Mouse (Mus musculus) monocyte, adult 2 months (primary cell): ENCODE data around the gene Ncapd2.

ENCODE experiments used
- DNase-seq, 2 experiments: peaks; one replicate each; pipeline ENCODE4 v3.0.0; 2022; ENCODE audit warnings: low spot score in 2 of 2, low read depth in 1 of 2

Gene Ncapd2

GRCm38 (mm10) chr6:125191332-125192015, at the start of gene Ncapd2, which contains the start of gene Mrpl51:
Gene Ncapd2, minus strand, starts transcription at chr6:125191701.
Gene Mrpl51, plus strand, starts transcription at chr6:125191801.
- DNase-seq, result peak; percentile 89

DNA sequence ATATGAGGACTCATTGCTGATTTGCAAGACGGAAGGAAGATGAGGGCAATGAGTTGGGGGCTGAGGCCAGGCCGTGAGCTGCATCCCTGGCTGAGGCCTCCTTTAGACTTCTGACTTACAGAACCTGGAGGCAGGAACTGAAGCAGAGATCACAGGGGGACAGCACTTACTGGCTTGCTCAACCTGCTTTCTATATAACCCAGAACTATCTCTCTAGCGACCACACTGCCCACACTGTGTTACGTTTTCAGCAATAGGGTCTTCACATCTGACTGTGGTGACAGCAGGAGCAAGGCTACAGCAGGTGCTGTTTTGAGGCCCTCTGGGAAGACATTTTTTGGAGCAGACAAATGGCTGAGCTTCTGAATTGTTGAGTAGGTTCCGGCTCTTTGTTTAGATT, 49.1 kb upstream of the Ncapd2 start:
- no peak for DNase-seq

DNA sequence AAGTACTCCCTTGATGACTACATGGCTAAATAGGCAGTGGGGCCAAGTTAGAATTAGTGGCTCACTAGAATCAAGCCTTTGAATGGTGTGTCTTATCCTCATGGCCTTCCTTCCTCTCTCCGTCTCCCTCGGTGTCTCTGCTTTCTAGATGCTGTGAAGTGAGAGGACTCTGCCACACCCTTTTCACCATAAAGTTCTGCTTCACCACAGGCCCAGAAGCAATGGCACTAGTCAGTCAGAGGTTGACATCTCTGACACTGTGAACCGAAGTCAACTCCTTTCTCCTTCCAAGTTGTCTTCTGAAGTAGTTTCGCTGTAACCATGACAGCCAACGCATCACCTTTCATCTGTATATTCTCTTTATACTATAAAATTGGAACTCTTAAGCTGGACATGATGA, 48.0 kb upstream of the Ncapd2 start:
- no peak for DNase-seq

- no peak for DNase-seq
Measured at GRCm38 (mm10) chr6:125238396-125238795, 46.9 kb upstream of the Ncapd2 start.

DNA sequence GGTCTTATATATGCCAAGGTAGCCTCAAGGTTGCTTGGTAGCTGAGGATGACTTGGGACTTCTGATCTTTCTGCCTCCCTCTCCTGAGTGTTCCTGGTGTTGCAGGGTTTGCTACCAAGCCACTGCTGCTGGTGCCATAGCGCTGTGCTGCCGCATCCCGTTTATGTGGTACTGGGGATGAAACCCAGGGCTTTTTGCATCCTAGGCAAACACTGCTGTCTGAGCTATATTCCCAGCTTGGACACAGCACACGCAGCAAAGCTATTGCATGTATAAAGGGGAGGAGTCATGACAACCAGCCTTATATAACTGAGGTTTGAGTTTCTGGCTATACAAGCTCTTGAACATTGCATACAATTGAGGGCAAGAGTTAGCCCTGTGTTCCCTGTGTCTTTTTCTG, 45.9 kb upstream of the Ncapd2 start:
- DNase-seq, result no peak

GRCm38 (mm10) chr6:125236782-125237181, 45.3 kb upstream of the Ncapd2 start, which contains the start of gene Cd27:
Gene Cd27, minus strand, starts transcription at chr6:125237010.
- no peak for DNase-seq

DNA sequence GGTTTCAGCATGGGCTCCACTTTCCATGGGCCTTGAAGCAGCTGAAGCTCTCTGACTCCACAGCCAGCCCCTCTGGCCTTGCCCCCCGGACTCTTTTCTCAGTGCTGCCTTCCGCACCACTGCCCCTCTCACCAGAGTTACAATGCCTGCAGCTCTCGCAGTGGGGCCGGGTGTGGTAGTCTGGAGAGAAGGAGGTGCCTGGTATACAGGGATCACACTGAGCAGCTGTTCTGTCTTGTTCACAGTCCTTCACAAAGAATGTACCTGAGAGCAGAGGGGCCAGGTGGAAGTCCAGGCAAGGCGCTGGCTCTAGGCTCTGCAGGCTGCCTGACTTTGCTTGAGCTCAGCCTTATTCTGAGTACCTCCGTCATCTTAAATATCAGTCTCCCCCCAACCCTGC, 44.8 kb upstream of the Ncapd2 start:
- DNase-seq, result no peak

DNA sequence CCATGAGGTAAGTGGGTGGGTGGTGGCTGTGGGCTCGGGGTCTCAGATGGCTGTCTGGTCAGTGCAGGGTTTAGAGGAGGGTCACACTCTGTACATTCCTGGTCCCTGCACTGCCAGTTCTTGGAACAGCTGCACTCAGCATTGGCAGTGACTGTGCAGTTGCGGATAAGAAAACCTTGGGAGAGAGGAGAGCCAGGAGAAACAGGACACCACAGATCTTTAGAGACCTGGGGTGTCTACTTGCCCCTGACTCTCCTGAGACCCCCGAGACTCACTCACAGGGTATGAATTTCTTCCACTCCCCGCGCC, 43.0 kb upstream of the Ncapd2 start:
- no peak for DNase-seq

DNA sequence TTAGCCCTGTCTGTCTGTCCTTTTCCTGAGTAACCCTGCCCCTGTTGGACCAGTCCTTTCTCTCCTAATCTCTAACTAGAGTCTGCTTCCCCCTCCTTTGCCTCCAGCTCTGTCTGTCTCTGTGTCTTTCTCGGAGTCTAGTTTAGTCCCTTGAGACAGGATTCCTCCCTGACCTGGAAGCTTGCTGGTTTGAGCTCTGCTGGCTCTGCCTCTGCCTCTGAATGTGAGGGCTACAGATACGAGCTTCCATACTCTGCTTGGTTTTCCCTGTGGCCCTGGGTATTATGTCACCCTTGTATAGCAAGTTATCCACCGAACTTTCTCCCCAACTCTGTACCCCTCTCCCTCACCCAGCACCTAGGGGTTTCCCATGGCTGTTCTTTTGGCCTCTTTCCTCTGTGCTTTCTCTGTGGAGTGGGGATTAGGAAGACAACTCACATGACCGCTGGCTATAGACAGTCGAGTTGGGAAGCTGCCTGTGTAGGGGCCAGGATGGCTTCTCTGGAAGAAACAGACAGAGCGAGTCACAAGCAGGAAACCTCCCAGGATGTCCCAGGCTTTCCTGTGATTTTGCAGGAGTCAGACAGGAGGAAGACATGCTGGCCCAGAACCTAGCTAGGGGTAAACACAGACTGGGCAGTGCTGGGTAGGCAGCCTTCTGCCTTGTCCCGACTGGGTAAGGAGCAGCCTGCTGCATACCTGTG, 42.5 kb upstream of the Ncapd2 start:
- no peak for DNase-seq

GRCm38 (mm10) chr6:125232516-125232915, 41.0 kb upstream of the Ncapd2 start:
- DNase-seq, result no peak

- no peak for DNase-seq
Measured at GRCm38 (mm10) chr6:125232045-125232437, 40.5 kb upstream of the Ncapd2 start.

- peak in 1 of 2 experiments; percentile 39 for DNase-seq
Measured at GRCm38 (mm10) chr6:125231117-125232044, 39.9 kb upstream of the Ncapd2 start, which contains the start of gene Tapbpl. Gene Tapbpl, minus strand, starts transcription at chr6:125231860.

DNA sequence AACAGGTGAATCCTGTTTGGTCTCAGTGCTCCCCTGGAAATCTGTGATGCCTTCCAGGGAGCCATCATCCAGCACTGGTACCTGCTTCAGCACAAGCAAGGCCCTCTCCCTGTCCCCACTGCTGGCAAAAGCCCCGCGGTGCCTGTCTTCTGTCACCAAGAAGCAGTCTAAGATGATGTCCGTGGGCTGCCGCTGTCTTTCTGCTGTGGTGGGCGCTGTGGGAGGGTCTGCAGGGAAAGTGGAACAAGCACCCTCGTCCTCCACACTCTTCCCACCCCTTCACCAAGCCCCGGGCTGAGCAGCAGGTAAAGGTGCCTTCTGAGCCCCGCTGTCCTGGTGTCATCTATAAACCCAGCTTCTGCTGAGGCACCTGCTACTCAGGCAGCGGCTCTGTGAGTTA, 39.1 kb upstream of the Ncapd2 start:
- DNase-seq, result no peak

- DNase-seq, result no peak
Measured at GRCm38 (mm10) chr6:125225518-125226115, 34.1 kb upstream of the Ncapd2 start.

- DNase-seq, result no peak
Measured at GRCm38 (mm10) chr6:125222577-125222976, 31.1 kb upstream of the Ncapd2 start.

GRCm38 (mm10) chr6:125222146-125222545, 30.6 kb upstream of the Ncapd2 start:
- DNase-seq, result no peak

DNA sequence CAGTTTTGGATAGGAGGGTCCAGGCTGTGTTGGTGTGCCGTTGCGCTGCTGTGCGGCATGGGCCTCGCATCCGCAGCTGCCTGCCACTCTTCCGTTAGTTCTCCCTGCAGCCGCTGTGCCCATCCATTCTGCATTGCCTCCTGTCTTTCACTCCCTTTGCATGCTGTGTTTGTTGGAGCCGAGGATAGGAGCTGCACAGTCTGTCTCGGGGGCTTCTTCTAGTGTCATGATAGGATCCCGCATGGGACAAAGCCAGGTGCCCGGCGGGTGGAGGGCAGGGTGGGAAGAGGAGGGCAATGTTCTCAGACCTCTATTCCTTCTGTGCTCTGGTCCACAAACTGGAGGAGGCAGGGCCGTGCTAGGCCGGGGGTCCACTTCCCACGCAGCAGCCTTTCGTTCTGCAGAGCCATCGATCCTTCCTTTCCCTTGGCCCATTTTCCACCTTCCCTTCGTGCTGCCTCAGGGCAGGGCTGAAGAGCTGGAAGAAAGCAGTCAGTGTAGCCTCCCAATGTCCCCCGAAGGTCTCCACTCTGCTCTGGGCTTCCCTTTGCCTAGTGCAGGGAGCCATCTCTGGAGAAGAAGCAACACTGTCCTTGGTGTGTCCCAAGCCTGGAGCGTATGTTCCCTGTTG, 29.7 kb upstream of the Ncapd2 start:
- no peak for DNase-seq

GRCm38 (mm10) chr6:125218963-125219362, 27.5 kb upstream of the Ncapd2 start:
- peak; percentile 42 to 60 for DNase-seq

DNA sequence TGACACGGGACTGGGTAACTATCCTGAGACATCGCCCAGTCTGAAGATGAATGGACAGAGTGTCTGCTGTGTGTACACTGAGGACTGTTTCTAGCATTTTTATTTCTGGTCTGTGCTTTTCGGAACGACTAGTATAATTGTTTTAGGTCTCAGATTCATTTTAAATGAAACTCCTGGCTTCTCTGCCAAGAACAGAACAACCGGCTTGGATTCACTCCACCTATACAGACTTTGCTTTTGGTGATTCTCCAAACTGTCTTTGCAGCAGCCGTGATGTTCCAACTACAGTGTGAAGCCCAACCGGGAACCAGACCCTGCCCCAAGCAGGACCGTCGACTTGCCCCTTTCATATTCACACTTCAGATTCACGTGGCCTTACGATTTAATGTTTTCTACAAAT, 26.4 kb upstream of the Ncapd2 start:
- DNase-seq, result no peak

- DNase-seq, result no peak
Measured at GRCm38 (mm10) chr6:125216898-125217297, 25.4 kb upstream of the Ncapd2 start.
